Mouse (Mus musculus) yolk sac, embryonic 10.5 days (tissue): ENCODE data around the gene Dhrs7b.
"Not testable (repeated sequence)": the region's sequence is repeated elsewhere in the genome, so short reads cannot be mapped to it uniquely, and the experiment has no call there.

Experiments used
- DNase-seq: peaks from one replicate; pipeline ENCODE4 v3.0.0-alpha.2; 2017; ENCODE audit warnings: low spot score

Gene Dhrs7b

DNA sequence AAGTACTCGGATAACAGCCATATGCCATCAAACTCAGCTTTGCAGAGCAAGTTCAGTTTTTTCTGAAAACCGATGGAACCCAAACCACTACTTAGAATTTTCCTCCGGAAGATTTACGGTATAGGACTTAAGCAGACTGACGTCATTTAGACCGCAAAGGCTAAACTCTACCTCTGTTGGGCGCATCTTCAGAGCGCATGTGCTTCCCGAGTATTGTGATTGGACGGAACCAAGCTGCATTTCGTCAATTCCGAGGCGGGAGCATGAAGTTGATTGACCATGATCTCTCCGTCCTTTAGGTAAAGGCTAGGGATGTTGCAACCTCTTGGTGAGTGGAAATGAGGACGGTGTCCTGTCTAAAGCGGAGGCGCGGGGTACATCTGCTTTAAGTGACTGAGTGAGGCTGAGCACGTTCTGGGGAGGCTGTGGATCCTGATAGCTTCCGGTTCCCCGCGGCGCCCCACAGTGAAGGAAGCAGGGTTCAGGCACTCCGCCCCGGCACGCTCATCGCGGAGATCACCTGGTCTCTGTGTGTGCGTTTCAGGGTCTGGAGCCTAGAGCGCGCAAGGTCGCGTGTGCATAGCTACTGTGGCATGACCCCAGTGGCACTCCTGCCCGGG is at the start of gene Dhrs7b:
Gene Dhrs7b, plus strand, starts transcription at position 199 of the 620 bp plus-strand sequence.
- DNase-seq, result peak; percentile 90

DNA sequence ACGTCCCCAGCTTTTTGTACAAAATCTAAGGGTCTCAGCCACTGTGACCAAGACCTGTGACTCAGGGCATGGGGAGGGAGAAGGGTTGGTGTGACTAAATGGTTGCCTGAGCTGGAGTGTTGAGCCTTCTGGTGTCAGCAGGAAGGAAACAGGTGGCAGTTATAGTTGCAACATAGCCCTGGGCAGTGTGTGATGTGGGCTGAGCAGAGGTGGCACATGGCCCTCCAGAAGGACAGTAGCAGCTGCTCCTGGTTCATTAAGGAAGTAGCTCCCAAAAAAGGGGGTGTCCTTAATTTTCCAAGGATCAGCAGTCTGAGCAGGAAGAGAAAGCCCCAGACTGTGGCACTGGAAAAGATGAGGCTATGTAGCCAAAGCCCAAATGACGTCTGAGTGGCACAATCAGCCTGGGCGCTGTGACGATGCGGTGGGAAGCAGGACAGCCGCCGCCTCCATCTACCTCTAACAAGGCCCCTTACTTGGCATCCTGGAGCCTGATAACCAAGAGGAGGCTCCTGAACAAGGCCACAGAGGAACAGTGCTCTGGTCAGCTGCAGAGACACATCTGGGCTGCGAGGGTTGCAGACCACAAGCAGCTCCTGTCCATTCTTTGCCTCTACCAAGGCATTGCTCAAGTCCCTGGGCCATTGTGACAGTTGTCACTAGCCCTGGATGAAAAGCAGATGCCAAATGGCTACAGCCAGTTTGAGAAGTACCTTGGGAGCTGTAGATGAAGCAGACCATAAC is 46.1 kb upstream of the Dhrs7b start:
- no peak for DNase-seq

DNA sequence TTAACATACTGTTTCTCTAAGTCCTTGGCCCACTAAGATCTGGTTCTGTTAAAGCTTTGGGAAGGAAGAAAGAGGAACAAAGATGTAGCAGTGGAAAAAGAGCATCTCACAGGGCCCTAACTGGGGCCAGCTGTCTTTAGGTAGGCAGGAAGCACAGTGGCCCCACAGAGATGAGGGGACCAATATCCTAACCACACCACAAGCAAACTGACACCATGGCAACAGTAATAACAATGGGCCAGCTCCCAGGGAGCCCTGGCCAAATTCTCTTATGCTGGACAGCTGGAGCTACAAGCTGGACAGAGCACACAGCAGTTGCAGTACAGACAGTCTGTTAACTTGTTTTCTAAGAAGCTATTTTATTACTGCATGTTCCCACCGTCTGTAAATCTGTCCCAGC is 42.8 kb upstream of the Dhrs7b start:
- no peak for DNase-seq

DNA sequence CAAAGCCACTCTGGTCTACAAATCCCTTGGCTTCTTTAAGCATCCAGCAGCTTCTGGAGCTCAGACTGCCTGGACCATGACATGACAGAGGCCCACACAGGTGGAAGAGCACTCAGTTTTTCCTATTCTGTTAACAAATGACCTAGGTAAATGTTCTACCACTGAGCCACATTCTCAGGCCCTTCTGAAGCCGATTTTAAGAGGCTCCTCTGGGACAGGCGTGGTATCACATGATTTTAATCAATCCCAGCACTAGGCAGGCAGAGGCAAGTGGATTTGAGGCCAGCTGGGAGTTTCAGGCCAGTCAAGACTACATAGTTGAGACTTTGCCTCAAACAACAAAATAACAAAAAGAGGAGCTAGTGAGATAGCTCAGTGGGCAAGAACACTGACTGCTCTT is 40.0 kb upstream of the Dhrs7b start:
- DNase-seq, result no peak

DNA sequence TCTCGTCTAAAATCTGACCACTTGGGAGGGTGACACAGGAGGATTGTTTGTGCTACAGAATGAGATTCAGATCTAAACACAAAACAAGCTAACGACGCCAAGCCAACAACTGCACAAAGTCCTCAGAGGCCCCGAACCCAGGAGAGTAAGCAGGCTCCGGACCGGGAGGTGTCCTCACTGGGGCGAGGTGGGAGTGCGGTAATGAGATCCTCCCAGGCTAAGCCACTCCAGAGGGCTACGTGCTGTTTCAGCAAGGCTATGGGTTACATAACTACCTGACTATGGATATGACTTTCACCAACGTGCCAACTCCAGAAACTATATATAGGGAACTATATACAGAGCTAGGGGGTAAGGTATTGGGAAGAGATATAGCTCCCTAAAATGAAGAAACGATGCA is 34.1 kb upstream of the Dhrs7b start:
- DNase-seq, result no peak

DNA sequence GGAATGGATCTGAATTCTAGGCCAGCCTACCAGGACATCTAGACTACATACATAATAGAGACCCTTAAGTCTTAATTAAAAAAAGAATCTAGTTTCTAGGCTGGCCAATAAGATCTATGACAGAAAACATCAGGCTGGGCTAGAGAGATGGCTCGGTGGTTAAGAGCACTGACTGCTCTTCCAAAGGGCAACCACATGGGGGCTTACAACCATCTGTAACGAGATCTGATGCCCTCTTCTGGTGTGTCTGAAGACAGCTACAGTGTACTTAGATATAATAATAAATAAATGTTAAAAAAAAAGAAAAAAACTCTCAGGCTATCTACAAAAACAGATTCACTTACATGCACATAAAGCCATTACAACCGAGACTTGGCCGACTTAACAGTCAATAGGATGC is 30.5 kb upstream of the Dhrs7b start:
- DNase-seq, result no peak

DNA sequence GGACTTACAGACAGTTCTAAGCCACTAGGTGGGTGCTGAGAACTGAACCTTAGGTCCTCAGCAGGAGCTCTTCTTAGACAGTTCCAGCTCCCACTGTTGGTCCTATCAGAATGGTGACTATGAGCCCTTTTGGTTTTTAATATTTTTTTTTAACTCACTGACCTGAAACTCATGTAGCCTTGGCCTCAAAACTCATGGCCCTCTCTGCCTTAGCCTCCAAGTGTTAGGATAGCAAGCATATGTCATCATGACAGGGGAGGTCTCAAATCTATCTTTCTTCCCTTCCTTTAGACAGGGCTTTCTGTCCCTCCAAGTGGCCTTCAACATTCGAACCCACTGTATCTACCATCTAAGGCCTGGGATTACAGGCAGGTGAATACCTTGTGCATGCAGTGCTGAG is 29.5 kb upstream of the Dhrs7b start:
- no peak for DNase-seq

DNA sequence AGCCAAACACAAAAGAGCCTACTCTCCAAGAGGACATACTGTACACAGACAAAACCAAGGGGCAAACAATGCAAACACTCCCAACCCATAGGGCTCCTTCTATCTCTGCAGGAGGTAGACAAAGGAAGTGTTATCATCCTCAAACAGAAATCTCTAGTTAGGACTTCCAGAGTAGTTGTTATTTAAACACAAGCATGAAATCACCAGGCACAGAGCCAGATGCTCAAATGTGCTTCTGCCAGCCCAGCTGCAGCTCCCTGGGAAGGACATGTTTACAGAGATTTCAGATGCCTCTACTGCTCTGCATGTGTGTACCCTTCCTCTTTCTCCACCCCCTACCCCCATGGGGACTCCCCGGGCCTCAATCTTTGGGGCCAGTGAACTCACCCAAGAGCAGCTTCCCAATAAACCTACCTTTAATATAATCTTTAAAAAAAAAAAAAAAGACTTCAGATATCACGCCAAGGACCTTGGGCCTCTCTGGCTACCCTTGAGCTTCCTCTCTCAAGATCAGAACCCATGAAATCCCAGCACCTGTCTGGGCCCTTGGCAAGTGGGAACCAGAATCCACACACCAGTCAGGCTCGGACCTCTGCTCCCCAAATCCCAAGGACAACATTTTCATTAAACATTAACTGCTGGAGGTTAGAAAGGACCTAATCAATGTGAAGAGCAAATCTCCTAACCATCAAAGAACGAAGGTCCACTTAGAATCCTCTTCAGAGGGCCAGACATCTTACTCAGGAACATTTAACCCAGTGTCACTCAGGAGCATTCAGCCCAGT is 22.0 kb upstream of the Dhrs7b start:
- peak; percentile 55 for DNase-seq

DNA sequence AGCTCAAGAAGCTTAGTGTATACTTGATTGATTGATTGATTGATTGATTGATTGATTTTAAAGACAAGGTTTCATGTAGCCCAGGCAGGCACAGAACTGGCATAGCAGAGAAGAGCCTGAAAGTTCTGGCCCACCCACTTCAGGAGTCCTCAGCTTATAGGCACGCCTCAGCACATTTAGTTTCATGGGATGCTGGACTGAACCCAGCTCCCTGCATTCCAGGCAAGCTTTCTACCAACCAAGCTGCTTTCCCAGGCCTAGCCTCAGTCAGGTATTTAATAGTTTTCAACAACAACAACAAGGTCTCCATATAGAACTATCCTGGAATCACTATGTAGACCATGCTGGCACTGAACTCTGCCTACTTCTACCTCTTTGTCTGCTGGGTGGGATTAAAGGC is 20.9 kb upstream of the Dhrs7b start:
- no peak for DNase-seq

DNA sequence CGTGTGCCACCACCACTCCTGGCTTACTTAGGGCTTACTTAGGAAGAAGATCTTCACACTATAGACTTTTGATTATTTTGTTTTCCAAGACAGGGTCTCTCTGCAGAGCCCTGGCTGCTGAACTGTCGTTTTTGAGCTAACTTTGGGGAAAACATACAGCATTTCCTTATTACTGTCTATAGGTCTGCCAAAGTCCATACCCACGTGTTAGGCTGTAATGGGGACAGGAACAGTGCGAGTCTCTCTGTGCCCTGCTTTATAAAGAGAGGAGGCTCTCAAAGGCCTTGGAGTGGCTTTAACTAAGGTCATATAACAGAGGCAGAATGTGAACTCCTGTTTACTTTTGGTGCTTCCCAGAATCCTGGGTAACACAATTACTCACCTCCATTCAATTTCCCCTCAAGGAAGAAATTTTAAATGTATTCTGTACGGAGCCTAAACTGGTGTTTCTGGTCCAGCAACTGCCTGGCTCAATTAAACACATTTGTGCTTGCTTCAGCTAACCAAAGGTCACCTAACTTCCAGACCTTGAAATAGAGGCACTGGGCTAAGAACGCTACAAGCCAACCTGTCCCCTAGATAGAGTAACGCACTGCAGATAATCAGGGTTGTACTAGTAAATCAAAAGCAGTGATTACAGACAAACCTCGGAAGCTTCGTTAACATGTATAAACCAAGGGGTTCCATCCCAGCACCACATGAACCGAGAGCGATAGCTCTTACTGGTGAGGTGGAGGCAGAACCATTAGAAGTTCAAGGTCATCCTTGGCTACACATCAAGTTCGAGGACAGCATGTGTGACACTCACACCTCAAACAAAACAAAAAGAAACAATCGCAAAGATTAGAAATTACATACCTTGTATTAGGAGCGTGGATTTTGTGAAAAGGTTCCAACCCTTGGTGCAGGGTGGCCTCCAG is 20.1 kb upstream of the Dhrs7b start:
- DNase-seq, result peak; percentile 44

DNA sequence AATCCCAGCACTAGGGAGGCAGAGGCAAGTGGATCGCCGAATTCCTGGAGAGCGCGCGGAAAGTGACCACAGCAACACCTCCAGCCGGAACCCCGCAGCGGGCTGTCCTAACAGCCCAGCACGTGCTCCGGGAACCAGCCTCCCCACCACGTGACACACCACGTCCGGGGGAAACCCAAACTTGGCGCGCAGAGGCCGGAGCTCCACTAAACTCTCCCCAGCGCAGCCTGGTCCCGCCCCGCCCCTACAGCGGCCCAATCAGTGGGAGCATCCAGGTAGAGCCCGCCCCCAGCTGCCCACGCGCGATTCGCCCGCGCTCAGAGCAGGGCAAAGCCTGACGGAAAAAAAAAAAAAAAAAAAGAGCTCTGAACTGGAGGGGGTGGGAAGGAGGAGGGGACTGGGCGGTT is 19.4 kb upstream of the Dhrs7b start:
- peak; percentile 99 for DNase-seq

DNA sequence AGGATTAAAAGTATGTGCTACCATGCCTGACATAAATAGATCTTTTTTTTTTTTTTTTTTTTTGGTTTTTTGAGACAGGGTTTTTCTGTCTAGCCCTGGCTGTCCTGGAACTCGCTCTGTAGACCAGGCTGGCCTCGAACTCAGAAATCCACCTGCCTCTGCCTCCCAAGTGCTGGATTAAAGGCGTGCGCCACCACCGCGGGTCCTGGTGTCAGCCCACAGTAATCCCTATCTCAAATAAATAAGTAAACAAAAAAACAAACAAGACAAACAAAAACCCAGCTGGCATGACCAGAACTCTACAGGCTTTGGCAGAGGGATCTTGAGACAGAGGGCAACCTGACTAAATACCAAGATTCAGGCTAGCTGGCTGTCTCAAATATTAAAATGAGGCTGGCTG is 18.8 kb upstream of the Dhrs7b start, which contains the start of gene Shmt1:
Gene Shmt1, minus strand, starts transcription at position 101 of the 400 bp plus-strand sequence.
- not testable (repeated sequence) for DNase-seq

DNA sequence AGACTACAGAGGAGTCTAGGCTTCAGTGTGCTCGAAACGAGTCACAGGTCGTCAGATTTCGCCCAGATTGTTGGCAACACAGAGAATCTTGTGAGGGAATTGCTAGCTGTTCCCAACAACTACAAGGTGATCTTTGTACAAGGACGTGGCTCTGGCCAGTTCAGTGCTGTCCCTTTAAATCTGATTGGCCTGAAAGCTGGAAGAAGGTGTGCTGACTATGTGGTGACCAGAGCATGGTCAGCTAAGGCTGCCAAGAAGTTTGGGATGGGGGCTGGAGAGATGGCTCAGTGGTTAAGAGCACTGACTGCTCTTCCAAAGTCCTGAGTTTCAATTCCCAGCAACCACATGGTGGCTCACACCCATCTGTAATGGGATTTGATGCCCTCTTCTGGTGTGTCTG is 14.0 kb upstream of the Dhrs7b start:
- no peak for DNase-seq

DNA sequence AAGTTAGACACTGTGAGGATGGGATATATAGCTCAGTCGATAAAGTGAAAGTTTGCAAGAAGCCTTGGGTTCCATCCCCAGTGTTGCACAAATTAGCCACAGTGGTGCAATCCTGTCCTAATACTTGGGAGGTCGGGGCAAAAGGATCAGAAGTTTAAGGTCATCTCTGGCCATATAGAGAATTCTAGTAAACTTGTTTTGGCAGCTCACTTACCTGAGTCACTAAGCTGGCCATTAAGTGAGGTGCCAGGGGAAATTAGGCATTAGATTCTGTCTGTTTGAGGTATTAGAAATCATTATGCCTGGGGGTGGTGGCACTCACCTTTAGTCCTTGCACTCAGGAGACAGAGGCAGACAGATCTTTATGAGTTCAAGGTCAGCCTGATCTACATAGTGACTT is 6.7 kb upstream of the Dhrs7b start:
- no peak for DNase-seq

DNA sequence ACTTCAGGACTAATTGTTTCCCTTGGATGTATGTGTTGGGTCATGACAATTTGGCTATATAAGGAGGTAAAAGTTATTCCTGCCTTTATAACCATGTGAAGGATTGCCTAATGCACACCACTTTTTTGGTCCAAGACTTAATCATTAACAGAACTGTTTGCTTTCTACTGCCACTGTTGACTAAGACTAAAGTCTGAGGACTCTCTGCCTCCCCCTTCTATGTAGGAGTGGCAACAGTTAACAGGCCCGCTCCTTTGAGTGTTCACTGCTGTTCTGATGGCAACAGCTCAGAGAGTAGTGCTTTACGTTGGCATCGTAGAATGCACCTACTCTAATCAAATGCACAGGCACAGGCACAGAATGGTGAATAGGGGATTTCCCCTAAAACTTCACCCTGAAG is 5.2 kb upstream of the Dhrs7b start:
- DNase-seq, result peak; percentile 64

DNA sequence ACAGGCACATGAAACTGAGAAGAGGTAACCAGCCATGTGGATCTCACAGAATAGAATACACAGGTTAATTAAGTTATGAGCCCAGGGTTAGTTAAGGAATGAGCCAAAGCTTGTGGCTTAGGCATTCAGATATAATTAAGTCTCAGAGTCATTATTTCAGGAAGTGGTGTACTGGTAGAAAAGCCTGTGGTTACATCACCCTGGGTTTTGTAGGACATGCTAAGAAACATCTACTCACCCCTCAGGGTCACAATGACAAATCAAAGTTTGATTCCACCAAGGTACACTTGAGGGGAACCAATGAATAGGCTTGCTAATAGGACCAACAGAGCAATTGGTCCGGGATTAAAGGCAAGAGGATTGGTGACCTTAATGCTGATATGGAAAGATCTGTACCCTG is 3.7 kb upstream of the Dhrs7b start:
- no peak for DNase-seq

DNA sequence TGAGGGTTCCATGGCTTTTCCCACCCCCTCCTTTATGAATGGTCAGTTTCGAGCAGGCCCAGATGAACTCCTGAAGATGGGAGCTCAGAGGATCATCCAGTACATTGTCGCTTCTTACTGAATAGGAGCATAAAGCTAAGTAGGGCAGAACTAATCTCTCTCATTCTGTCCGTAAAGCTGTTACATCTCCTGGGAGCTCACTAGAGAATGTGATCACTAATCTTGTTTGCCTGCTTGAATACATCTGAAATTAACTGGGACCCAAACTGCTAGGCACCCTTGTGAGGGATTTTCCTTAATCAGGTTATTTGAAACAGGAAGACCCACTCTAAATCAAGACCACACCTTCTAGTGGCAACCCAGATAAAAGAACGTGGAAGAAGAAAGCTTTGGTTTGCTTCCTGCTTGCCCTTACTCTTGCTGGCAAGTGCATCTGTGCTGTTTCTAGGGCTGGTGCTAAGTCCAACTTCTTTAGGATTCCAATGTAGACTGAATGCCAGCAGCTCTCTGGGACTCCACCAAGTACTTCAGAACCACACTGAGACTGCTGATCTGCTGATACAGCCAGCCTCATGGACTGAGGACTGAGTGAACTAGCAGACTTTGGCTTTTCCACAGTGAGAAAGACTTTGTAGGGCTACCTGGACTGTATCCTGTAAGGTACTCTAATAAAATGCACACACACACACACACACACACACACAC is 3.0 kb upstream of the Dhrs7b start:
- DNase-seq, result no peak

DNA sequence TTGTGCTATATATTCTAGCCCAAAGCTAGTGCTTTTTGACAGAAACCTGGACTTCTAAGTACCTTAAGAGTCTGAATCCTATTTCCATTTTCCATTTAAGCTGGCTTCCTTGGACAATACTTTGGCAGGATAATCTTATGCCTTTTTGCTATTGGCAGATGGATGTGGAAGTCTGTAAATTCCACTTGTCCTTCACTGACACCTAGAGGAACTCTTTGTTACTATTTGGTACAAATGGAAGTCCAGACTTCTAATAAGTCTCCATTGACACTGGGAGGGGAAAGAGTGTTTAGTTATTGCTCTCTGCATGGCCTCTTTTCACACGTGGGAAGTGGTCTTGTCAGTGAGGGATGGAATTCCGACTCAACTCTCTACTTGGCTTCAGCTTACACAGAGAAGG is 1.5 kb upstream of the Dhrs7b start:
- DNase-seq, result no peak

DNA sequence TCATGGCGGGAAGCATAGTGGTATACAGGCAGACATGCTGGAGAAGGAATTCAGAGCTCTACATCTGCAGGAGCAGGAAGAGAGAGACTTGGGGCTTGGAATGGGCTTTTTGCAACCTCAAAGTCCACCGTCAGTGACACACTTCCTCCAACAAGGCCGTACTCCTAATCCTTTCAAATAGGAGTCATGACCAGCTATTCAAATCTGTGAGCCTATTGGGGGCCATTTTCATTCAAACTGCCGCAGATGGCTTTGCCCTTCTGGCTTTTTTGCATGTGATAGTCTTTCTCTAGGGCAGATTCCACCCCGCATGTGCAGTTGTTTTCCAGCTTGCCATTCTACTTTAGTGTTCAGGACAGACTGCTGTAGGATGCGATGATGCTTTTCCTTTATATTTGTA is 6.5 kb downstream of the Dhrs7b start:
- DNase-seq, result no peak

DNA sequence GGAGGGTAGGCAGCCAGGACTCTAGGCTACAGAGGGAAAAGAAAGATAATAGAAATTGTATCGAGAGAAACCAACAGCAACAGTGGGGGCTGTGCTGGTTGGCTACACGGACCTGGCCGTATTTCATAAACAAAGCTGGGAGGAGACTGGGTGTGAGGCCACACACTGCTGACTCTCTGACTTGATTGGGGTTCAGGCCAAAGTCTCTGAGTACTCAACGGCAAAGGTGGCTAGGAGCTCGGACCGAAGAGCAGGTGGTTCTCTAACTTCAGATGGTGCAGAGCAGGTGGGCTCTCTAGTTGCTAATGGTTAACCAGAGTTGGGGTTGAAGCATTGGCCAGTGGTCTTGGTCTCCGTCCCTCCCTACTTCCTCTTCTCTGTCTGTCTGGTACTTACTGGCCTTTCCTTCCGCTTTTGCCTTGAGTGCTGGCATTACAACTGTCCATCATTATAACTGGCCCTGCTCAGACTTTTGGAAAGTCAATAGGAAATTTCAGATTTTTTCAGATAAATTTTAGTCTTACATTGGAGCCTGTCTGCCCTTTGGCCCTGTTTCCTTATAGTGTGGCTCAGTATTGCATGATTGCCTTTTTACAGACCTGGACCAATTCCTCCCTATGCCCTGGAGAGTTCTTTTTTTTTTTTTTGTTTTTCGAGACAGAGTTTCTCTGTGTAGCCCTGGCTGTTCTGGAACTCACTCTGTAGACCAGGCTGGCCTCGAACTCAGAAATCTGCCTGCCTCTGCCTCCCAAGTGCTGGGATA is 7.4 kb downstream of the Dhrs7b start:
- peak; percentile 77 for DNase-seq
